In the genomic region with DNA sequence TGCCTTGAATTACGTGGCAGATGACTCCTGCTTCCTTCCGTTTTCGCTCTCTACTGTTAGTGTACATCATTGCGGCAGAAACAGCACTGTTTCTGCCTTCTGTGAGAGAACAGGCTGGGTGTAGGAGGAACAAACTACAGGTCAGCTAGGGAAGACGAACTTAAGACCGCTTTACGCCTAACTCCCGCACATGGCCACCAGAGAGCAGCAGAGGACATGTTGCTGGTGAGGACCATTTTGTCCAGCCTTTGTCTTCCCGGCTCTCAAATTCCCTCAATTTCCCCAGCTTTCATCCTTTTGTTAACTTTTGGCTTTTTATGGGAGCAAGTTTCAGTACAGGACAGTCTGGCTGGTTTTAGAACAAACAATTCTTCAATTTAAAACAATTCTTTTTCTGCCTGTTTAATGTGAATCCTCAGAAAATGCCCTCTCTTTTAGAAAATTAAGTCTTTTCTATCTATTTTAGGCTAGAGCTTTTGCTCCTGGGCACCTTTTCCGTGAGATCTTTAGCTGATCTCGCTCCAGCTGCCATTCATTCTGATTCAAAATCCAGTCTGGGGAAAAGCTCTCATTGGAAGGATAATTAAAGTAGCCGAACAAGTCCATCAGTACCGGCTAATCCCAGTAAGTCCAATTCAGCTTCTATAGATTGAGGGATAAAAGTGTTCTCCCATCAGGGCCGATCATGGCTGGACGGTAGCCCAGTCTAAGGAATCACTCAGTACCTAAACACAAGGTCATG, we compare ENCODE assay signal across 8 mouse cellular contexts.
DNase-seq lines count a peak whose midpoint lies in the region; ATAC-seq and TF ChIP-seq lines count a peak whose summit lies in the region.

No protein-coding gene starts in this region.

- no peaks in the 10 kb centered on the region for H3K79me2 ChIP-seq in C2C12 (ENCODE audit: control insufficient read depth, insufficient read depth)

- peak; percentile 46 for ATAC-seq in activated CD4-positive, CD25-positive, alpha-beta regulatory T cell, adult 4 months

- H3ac ChIP-seq in C2C12 (ENCODE audit: control insufficient read depth, insufficient read length, low read depth) = no peak overlapping the region

- H3K36me3 ChIP-seq in C2C12 (ENCODE audit: control insufficient read depth, insufficient read depth) = no peaks in the 10 kb centered on the region

- H3K4me3 ChIP-seq in C2C12 (ENCODE audit: insufficient read depth, poor library complexity, severe bottlenecking) = no peak overlapping the region

- TF ChIP-seq CTCF in C2C12 (IDR thresholded peaks at IDR 0.05; ENCODE audit: control insufficient read depth, insufficient read depth, insufficient read length) = peak; percentile 57

- intact Hi-C loops in gastrocnemius, postnatal 36 days (cut with DNase I) = loop anchor here (5.0 to 10.0 kb wide), 2 partner anchors 464 to 791 kb away; no protein-coding TSS in a partner anchor

- peak; percentile 79 to 81 for DNase-seq in cerebellum, postnatal 36 days
- DNase-seq in gastrocnemius, postnatal 36 days = peak; percentile 49 to 53
- peak; percentile 42 to 85 for DNase-seq in layer of hippocampus, adult 8-10 months (ENCODE audit: low spot score in 2 of 2)
- peak; percentile 81 for DNase-seq in lung, postnatal 36 days
- peak; percentile 70 to 87 for DNase-seq in right cerebral cortex, postnatal 10 days (ENCODE audit: low spot score in 2 of 2)
- DNase-seq in urinary bladder, postnatal 4 days (ENCODE audit: low spot score in 2 of 2) = peak; percentile 36 to 84

- H3K79me3 ChIP-seq in C2C12 (ENCODE audit: low read depth) = no peaks in the 10 kb centered on the region

- no peaks in the 10 kb centered on the region for H3K27me3 ChIP-seq in C2C12 (ENCODE audit: control insufficient read depth, insufficient read depth, insufficient read length)

TF ChIP-seq in C2C12, 6 proteins besides CTCF, POLR2A, EP300 and RAD21:
- TF ChIP-seq CEBPB (IDR thresholded peaks at IDR 0.05; ENCODE audit: low read depth) = no peak
- no peak for TF ChIP-seq MYOD1 (IDR thresholded peaks at IDR 0.05; ENCODE audit: control insufficient read depth, insufficient read length, low read depth)
- TF ChIP-seq USF1 (IDR thresholded peaks at IDR 0.05; ENCODE audit: low read depth) = no peak
- no peak for TF ChIP-seq FOSL1 (IDR thresholded peaks at IDR 0.05; ENCODE audit: insufficient read depth, low read length, poor library complexity, severe bottlenecking)
- TF ChIP-seq MYOG (IDR thresholded peaks at IDR 0.05; ENCODE audit: control insufficient read depth, extremely low read depth, insufficient read length) = no peak
- no peak for TF ChIP-seq MAX (IDR thresholded peaks at IDR 0.05)
